Mouse (Mus musculus): ENCODE measurements around the gene Crk. TPM values are rescaled to one million over a fixed set of nuclear protein-coding genes. Genes with fewer than 3 reads are reported as not detected.

The Crk gene
- 9.6 TPM for polyA plus RNA-seq (2017; shearing (Covaris generic))

DNA sequence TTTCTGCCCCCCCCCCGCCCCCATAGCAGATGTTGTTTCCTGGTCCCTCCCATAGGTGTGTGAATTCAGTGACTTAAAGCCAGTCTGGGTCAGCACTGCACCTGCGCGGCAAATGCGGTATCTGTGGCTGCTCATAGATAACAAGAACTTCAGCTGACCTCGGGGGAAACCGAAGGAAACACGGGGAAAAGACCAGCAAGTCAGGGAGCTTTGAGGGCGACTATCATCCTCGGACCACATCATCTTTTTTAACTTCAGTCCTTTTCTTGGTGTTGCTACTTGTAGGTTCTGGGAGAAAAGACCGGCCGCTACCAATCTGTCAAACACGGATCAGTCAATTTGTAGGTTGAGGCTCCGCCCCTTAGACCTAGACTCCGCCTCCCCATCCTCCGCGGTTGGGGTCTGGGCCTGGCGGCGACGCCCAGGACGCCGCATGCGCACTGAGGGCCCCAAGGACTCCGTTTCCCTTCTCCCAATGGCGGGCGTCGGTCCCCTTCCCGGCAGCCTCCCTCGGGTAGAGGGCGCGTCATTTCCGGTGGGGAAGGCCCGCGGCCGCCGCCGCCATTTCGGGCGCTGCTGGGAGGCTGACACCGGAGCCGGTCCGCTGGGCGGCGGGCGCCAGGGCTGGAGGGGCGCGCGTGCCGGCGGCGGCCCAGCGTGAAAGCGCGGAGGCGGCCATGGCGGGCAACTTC is at the start of gene Crk:
Crk (plus strand) TSS at position 513 of the 692 bp plus-strand sequence.

DNA sequence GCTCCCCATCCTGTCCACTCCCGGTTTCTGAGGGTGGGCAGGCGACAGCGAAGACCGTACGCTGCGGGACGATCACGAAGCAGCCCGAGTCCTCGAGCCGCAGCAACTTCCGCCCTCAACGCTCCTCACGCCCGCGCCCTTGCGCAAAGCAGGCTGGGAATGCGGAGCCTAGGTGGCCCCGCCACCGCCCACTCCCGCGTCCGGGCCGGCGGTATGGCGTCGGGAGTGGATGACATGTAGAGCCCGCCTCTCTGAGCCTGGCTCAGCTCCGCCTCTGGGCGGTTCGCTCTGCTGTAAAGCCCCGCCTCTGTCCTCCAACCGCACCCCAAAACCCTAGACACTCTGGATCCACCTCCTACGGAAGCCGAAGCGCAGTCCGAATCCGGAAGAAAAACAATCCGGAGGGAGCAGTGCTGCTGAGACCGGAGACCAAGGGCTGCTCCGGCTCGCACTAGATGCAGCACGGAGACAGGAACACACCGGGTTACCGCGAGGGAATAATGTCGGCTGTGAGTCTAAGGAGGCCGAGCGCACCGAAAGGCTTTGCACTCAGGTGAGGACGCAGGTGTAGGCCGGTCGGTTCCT is 48.3 kb upstream of the Crk start, which contains the start of gene Inpp5k:
Inpp5k (plus strand) TSS at position 344 of the 585 bp plus-strand sequence.

DNA sequence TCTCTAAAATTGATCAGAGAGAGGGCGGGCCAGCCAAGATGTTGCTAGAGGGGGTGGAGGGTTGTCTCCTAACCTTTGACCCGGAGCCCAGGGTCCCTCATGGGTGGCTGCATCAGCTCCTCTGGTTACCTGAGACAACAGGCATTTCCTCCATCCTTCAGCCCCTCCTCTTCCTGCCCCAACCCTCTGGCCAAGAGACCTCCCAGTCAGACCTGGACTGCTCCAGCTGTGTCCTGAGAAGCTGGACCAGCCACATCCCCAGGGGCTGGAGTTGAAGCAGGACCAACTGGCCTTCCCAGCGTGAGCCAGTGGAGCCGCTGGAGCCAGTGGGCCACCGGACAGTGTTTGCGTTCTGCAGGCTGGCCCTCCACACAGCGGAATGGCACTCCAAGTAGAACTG is 28.7 kb upstream of the Crk start, which contains the start of gene Myo1c:
Myo1c (plus strand) TSS at position 194 of the 400 bp plus-strand sequence.

DNA sequence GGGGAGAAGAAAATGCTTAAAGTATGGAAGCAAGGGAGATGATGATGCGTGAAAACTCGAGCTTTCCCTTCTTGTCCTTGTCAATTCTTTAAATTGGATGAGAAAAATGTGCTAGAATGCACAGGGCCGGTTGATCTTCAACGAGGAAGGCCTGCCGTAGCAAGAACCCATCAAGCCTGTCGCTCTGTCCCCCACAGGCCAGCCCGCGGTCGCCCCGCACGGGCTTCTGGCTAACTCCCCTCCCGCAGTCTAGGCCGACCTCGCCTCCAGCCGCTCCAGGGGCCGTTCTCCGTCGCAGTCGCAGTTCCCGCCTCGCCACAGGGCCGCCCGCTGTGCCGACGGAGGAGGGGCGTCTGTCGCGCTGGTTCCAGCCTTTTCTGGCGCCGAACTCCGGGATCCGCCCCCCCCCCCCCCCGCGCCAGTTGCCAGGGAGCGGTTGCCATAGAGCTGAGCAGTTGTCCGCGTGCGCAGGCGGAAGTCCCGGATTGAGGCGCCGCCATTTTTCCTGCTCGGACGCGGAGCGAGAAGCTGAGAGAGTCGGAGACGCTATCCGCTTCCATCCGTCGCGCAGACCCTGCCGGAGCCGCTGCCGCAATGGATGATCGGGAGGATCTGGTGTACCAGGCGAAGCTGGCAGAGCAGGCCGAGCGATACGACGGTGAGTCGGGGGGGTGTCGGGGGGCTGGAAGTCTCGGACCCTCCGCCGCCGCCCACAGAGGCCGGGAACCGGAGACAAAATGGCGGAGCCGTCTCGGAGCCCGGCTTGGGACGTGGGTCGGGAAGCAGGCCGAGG is 53.6 kb downstream of the Crk start, which contains the start of gene Ywhae:
Ywhae (plus strand) TSS at position 436 of the 793 bp plus-strand sequence.

Other genes with a start within 250 kb of the Crk start
- gene Serpinf2, start 239.7 kb upstream of the Crk start, polyA plus RNA-seq (2017; shearing (Covaris generic)), result not detected
- gene Wdr81, start 224.5 kb upstream of the Crk start, polyA plus RNA-seq (2017; shearing (Covaris generic)), result 20.5 TPM
- gene Tlcd2, start 217.5 kb upstream of the Crk start, polyA plus RNA-seq (2017; shearing (Covaris generic)), result 7.0 TPM
- gene Prpf8, start 192.4 kb upstream of the Crk start, polyA plus RNA-seq (2017; shearing (Covaris generic)), result 73.0 TPM
- not detected for gene Rilp, start 169.2 kb upstream of the Crk start, polyA plus RNA-seq (2017; shearing (Covaris generic))
- gene Scarf1, start 165.7 kb upstream of the Crk start, polyA plus RNA-seq (2017; shearing (Covaris generic)), result 0.65 TPM
- gene Slc43a2, start 147.6 kb upstream of the Crk start, polyA plus RNA-seq (2017; shearing (Covaris generic)), result 51.2 TPM
- 36.6 TPM for gene Pitpna, start 91.2 kb upstream of the Crk start, polyA plus RNA-seq (2017; shearing (Covaris generic))
- gene Inpp5k, start 48.3 kb upstream of the Crk start, polyA plus RNA-seq (2017; shearing (Covaris generic)), result 151 TPM
- 32.2 TPM for gene Myo1c, start 28.8 kb upstream of the Crk start, polyA plus RNA-seq (2017; shearing (Covaris generic))
- 223 TPM for gene Ywhae, start 53.6 kb downstream of the Crk start, polyA plus RNA-seq (2017; shearing (Covaris generic))
- gene Doc2b, start 116.8 kb downstream of the Crk start, polyA plus RNA-seq (2017; shearing (Covaris generic)), result not detected